Mouse (Mus musculus) lung, postnatal 14 days (tissue): ENCODE results near the gene Slc25a25.
A peak's percentile ranks its signal among the peaks of the same experiment; 100 is the strongest.

Experiments used
- DNase-seq: peaks from one replicate; pipeline ENCODE4 v3.0.0; 2021

The Slc25a25 gene

DNA sequence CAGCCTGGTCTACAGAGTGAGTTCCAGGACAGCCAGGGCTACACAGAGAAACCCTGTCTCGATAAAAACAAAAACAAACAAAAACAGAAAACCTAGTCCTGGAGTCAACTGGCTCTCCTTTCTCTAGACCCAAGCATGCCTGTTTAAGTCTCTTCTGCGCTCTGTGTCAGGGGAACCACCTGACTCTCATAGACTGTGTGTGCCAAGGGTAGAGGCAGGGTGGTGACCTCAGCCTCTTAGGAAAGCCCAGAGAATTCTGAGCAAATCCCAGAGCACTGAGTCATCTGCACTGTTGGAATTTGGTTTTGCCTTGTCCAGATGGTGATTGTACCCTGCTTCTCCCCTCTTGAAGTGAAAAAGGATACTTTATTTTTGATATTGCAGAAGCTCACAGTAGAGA, 7.1 kb upstream of the Slc25a25 start:
- DNase-seq, result peak; percentile 45

DNA sequence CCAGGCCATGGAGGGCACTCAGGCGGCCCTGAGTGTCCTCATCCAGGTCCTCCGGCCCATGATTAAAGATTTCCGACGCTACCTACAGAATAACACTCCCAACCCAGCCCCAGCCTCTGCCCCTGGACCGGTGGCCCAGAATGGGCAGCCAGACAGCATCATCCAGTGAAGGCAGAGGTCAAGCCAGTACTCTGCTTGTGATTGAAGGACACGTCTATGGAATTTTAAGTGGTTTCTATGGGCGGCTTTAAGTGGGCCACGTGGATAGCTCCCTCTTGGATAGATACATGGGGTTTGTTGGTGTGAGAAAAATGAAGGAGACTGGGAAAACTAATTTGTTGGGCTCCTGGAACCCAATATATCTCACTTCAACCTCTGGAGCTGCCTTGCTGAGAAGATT, 3.9 kb upstream of the Slc25a25 start:
- DNase-seq, result no peak

DNA sequence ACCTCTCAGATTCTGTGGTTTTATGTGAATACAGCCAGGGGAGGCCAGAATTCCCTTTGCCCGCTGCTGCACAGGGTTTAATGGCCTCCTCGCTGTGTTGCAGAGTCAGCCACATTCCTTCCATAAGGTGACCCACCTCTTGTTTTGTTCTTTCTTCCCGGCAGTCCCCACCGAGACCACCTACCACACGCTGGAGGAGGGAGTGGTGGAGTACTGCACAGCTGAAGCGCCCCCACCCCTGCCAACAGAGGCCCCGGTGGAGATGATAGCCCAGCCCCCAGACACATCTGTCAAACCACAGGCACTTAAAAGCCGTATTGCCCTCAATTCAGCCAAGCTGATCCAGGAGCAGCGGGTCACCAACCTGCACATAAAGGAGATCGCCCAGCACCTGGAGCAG, 3.4 kb upstream of the Slc25a25 start:
- no peak for DNase-seq

DNA sequence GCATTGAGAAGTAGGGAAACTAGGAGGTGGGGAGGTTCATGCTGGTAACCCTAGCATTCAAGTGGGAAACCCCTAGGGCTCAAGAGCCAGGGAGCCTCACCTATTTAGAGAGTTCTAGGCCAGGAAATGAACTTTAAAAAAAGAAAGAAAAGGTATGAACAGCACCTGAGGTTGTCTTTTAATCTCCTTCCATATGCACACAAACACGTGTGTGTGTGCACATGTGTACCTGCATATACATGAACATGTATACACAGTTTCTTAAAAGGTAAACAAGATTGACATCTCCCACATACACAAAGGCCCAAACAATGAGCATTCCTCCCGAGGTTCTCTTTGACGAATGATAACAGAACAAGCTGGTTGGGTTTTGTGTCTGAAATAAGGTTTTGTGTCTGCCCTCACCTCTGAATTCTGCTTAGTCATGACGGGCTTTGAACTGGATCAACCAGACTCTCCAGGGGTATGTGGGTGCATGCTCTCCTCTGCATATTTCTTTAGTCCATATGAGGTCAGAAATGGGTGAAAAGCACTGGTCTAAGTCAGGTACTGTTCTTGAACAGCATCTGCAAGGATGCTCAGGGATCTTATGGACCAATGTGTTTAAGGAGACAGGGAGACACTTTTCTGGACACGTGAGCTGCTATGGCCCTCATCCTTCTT, 2.5 kb upstream of the Slc25a25 start:
- DNase-seq, result no peak

GRCm38 (mm10) chr2:32452441-32452971, 1.3 kb upstream of the Slc25a25 start:
- no peak for DNase-seq

DNA sequence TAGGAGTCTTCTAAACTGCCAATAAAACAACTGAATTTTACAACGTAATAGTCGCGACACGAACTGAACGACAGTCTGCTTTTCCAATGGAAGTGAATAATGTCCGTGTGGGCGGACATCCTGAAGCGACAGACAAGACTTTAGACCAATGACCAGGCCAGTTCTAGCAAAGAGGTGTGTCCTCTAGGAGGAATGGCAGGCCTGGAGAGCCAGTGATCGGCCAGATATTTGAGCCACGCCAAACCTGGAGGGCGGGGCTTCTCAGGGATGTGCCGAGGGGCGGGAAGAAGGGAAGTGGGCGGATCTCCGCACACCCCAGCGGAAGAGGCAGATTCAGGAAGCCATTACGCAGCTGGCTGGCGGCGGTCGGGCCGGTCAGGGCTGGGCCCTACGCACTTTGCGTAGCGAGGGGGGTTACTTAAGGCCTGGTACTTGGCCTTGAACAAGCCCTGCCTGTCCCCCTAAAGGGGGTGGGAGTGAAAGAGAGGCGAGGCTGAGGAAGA, 676 bp upstream of the Slc25a25 start:
- DNase-seq, result peak; percentile 98

DNA sequence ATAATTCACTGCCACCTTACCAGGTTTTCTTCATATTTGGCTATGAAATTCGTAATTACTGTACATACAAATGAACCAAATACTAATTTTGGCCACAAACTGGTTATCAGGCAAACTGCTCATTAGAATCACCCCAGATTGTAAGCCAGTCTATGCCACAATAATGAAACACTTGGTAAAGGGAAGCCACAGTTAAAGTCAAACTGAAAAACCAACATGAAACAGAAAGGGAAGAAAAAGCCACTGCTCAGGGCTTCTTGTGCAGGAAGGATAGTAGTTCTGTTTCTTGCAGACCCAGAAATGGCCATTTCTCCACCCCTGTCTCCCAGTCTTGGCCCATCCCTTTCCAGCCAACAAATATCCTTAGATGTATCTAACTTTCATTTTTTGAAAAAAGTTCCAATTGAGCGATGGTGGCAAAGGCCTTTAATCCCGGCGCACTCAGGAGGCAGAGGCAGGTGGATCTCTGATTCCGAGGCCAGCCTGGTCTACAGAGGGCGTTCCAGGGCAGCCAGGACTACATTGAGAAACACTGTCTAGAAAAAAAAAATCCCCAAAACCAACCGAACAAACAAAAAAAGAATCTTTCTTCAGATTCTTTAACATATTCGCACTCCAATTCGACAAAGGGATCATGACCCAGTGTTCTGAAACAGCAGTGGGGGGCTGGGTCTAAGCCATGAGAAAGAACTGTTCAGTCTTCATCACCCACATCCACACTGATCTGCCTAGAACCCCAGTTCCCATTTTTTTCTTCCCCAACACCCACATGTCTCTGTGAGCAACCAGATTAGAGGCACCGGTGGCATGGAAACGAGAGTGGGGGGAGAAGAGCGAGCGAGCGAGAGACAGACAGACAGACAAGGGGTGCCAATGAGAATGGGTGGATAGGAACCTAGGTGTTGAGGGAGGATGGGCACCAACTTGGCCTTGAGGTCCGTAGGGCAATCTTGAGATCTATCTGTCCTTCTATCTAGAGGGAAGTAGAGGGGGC, 1.2 kb downstream of the Slc25a25 start, which contains the start of gene Naif1:
Gene Naif1 (plus strand): TSS at position 697 of the 994 bp plus-strand sequence.
- DNase-seq, result no peak

DNA sequence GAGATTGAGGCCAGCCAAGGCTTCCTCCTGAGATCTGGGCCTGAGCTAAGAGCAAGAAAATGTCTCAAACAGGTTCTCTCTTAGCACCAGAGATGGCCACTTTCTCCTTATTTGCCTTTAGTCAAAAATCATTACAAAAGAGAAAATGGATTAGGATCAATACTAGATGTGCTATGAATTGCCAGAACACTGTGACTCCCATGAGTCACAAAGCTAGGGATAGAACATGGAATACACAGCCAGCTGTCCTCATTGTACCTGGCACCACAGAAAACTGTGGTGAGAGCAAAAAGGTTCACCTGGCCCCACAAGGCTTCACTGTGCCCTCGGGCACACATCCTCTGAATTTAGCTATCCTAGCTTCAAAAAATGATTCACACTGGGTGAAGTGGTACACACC, 2.8 kb downstream of the Slc25a25 start:
- DNase-seq, result no peak

- DNase-seq, result peak; percentile 58
These were observed 3.8 kb downstream of the Slc25a25 start for GRCm38 (mm10) chr2:32447264-32447936.

DNA sequence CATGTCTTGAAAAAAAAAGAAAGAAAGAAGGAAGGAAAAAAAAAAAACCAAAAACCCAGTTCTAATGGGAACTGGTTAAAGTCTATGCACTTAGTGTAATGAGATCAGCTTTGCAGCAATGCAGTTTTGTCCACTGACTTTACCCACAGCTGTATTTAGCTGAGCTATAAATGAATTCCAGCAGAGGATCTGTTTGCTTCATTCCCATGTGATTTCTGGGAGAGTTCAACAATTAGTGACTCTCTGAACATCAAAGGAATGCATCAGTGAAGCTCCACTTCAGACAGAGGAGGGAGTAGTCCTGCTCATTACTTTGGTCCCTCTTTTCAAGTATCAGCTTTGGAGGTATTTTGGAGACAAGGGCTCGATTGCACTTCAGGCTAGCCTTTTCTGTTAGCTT, 5.7 kb downstream of the Slc25a25 start:
- no peak for DNase-seq

GRCm38 (mm10) chr2:32441550-32441949, 9.7 kb downstream of the Slc25a25 start:
- DNase-seq, result no peak

- no peak for DNase-seq
These were observed 10.6 kb downstream of the Slc25a25 start for GRCm38 (mm10) chr2:32440632-32441031.

GRCm38 (mm10) chr2:32440164-32440563, 11.1 kb downstream of the Slc25a25 start:
- DNase-seq, result no peak

DNA sequence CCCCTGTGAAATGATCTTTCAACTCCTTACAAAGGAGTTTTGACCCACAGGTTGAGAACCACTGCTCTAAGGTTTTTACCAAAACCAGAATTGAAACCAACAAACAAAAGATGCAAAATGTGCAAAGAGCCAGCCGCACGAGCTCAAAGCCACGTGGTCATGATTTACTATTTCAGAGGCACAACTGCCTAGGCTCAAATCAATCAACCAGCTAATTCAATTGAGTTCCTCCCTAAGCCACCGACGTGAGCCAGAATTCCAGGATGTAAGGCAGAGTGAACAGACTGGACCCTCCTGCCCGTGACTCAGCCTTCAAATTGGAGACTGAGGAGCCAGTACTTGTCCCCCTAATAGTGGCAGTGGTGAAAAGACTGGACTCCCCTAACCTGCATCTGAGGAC, 12.1 kb downstream of the Slc25a25 start:
- no peak for DNase-seq

DNA sequence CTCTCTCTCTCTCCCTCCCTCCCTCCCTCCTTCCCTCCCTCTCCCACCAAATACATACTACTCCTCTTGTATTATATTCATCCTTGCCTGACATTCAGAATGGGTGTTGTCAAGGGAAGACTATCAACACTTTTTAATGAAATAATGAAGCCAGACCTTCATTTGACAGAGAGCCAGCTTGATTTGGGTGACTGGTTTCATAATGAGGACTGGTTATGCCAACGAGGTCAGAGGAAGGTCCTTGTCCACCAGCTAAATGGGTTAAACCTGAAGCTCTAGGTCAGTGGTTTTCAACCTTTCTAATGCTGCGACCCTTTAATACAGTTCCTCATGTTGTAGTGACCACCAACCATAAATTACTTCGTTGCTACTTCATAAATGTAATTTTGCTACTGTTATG, 12.5 kb downstream of the Slc25a25 start:
- no peak for DNase-seq

DNA sequence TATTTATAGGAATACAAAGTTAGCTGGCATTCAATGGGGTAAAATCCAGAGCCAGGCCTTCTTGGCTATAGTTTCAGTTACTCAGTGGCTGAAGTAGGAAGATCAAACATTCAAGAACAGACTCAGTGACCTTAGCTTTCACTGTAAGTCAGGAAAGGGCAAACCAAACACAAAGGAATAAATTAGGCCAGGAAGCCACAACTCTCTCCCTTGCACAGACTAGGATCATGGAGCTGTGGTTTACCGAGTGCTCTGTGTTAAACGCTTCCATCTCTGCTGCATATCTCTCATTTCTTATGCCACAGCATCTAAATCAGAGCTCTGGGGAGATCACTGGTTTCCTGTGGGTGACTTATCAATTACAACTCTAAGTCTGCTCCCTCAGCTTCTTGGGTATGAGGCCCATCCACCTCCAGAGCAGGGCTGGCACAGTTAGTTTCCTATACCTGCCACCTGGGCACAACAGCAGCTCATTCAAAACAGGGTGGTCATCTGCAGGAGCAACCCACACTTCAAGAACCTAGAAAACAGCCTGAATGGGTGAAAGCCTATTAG, 13.6 kb downstream of the Slc25a25 start:
- DNase-seq, result no peak

GRCm38 (mm10) chr2:32436686-32437372, 14.4 kb downstream of the Slc25a25 start:
- peak; percentile 57 for DNase-seq

DNA sequence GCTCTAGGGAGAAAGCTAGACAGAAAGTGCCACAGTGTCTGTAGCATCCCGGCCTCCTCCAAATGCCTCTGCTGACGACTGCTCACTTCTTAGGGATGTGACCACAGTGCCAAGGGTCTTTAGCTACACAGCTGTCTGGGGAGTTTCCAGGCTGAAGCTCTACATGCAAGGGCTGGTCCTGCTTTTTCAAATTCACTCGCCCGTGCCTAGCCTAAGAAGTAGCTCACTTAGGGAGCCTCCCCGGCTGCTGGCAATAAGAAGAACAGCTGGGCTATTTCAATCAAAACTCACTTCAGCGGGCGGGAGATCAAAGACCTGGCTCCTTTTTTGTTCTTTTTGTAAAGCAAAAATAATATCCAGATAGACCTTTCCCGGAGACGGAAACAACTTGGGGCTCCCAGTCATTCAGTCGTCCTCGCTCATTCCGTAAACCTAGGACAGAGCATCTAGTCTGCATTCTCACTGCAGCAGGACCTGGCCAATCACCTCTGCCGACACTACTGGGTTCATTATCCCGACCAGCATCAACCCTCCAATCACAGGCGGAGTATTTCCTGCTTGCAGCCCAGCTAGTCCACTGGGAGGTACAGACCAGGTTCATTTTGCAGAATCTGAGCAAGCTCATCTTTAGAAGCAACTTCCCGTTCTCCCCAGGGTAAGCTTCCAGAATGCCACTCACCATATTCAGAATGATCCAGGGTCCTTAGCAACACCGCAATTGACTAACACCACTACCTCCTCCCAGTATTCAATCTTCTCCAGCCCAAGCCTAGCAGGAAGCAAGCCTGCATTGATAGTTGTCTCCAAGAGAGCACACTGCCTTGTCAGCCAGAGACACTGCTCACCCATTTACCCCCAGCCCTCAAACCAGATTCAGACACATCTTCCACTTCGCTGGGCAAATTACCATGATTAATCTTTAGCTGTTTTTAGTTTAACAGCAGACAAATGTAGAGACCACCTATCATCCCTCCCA, 20.3 kb downstream of the Slc25a25 start:
- peak; percentile 51 for DNase-seq

DNA sequence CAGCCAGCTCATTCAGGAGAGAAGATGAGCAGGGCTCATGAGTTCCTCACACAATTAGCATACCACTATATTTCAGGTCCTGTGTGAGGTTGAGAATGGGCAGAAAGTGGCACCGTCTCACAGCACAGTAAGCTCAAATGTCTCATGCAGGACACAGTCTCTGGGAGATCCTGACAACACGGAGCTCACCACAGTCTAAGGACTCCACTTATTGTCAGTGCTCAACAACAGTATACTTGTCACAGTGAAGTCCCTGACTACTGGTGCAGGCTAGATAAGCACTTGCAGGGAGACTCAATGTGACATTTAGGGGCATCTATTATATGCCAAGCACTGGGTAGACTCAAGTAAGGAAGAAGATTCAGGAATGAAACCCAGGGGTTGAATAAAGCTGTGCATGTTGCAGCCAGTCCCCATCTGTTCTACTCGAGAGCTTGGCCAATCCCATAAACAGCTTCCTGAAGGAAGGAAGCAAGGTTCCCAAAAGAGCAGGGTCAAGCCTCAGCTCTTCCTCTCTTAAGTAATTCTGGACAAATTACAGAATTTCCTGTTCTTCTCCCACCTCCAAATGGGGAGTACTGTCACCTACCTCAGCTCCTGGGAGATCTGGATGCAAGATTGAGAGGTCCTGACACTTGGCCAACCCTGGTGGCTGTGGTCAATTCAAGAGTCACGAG, 21.9 kb downstream of the Slc25a25 start:
- no peak for DNase-seq

DNA sequence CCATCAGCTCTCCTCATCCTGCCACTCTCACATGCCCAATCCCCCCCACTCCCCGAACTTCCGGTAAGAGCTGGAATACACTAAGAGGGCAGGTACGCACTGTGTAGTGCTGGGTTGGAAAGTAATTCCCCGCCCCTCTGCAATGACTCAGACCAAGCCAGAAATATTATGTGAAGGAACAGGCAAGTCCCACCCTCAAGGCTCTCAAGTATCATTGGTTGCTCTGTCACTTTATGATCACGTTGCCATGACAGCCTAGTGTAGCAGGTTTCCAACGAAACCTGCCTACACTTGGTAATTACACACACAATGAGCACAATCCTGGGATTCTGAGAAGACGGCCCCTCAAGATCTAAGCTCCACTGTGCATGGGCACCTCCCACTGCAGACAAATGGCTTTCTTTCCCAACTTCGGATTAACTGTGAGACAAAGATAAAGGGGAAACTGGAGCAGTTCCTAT, 23.0 kb downstream of the Slc25a25 start:
- DNase-seq, result peak; percentile 26
